Mouse (Mus musculus): ENCODE measurements around the gene Pla2g4b. TPM values are rescaled to one million over a fixed set of nuclear protein-coding genes. Genes with fewer than 3 reads are reported as not detected.

The Pla2g4b gene
- polyA plus RNA-seq, 1 experiment from 2014 or later = 1.5 TPM

DNA sequence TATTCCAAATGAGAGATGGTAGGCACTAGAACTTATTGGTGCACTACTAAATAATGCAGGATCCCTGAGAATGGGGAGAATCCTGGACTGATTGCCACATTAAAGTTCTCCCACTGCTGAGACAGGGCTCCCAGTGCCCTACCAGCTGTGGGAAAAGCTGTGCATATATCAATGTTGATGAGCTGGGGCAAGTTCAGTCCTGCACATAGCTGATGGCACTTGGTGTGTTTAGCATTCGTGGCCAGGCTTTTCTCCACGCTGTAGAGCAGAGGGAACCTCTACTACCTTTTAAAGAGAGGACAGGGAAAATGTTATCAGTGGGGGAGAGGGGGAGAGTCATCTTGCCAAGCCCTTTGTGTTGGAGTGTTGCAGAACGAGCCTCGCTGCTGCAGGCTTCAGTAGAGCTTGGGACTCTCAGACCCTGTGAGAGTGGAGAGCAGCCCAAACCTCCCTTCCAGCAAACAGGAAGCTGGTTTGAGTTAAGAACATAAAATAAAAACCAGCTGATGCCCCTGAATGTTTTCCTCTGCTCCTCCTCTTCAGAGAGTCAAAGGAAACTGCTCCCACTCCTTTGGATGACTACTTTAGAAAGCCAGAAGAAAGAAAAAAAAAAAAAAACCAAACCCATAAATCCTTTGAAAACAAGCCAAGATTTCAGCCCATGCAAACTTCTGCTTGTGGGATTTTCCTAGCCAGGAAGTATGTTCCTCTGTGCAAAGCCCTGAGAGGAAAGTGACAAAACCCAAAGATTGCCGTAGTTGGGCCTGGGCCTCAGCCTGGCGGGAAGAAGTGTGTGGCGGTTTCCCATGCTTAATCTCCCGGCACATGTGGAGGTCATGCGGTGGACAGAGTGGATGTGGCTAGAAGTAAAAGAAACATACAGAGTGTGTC, 37.6 kb upstream of the Pla2g4b start:
- Histone ChIP-seq H3K27me3 (ENCODE audit: control insufficient read depth, insufficient read depth, low read length) (no peaks in the 10 kb centered on the region), H3K4me1 (replicated peaks; ENCODE audit: control insufficient read depth, insufficient read depth, low read length) (no peaks in the 10 kb centered on the region), H3K27ac (ENCODE audit: low read depth, low read length) (0 out of 2 replicates have a peak overlapping the region, but pooled peaks have one; percentile 31), H3K9ac (ENCODE audit: low read length) (no peak overlapping the region), H3K36me3 (ENCODE audit: control insufficient read depth, insufficient read depth, low read length) (no peaks in the 10 kb centered on the region), H3K4me2 (ENCODE audit: low read depth, low read length, severe bottlenecking) (no peak overlapping the region), H3K4me3 (ENCODE audit: low read depth, low read length) (no peak overlapping the region), H3K9me3 (ENCODE audit: control insufficient read depth, low read length) (no peaks in the 10 kb centered on the region)
- no peak for DNase-seq (ENCODE audit: low spot score)
- WGBS = 71% methylated on average over 9 of the region's 9 CpGs
- no peak for ATAC-seq (replicated peaks; ENCODE audit: low FRiP score)

DNA sequence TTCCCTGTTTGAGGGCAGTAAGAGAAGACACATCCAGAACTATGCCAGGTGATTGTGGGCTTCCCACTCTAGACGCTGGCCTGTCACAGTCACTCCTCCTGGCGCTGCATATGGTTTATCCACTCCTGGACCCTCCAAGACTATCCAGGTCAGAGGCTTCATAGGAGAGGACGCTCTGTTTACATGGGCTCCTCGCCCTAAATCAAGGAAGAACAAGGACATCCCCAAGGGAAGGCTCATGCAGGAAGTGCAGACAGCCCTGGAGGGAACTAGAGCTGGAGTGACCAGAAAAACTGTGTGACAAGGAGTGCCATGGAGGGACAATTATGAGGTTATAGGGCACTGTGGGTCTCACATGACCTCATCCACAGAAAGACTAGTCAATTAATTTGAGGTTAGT, 35.9 kb upstream of the Pla2g4b start:
- Histone ChIP-seq H3K4me1 (replicated peaks; ENCODE audit: control insufficient read depth, insufficient read depth, low read length) (no peaks in the 10 kb centered on the region), H3K9me3 (ENCODE audit: control insufficient read depth, low read length) (no peaks in the 10 kb centered on the region), H3K4me3 (ENCODE audit: low read depth, low read length) (no peak overlapping the region), H3K27me3 (ENCODE audit: control insufficient read depth, insufficient read depth, low read length) (no peaks in the 10 kb centered on the region), H3K4me2 (ENCODE audit: low read depth, low read length, severe bottlenecking) (no peak overlapping the region), H3K36me3 (ENCODE audit: control insufficient read depth, insufficient read depth, low read length) (no peaks in the 10 kb centered on the region), H3K9ac (ENCODE audit: low read length) (no peak overlapping the region), H3K27ac (ENCODE audit: low read depth, low read length) (no peak overlapping the region)
- WGBS = 93% methylated on average over 4 of the region's 4 CpGs
- ATAC-seq (replicated peaks; ENCODE audit: low FRiP score) = no peak
- DNase-seq (ENCODE audit: low spot score) = no peak

DNA sequence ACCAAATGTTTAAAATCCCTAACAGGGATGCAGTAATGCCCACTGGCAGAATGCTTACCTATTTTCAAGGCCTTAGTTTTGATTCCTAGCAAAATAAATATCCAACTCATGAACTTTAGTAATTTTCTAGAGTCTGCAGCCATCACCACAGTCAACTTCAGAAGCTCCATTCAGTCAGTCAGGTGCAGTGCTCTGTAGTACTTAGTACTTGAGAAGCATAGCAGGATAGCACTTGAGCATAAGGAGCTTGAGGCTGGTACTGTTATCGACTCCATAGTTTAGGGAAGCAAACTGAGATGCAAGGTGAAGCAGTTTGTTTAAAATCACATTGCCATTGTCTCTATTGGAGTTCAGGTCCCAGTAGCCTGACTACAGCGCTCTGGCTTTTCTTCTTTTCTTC, 33.5 kb upstream of the Pla2g4b start:
- DNase-seq (ENCODE audit: low spot score) (no peak), ATAC-seq (replicated peaks; ENCODE audit: low FRiP score) (no peak)
- Histone ChIP-seq H3K4me2 (ENCODE audit: low read depth, low read length, severe bottlenecking) (no peak overlapping the region), H3K4me3 (ENCODE audit: low read depth, low read length) (no peak overlapping the region), H3K27me3 (ENCODE audit: control insufficient read depth, insufficient read depth, low read length) (no peaks in the 10 kb centered on the region), H3K4me1 (replicated peaks; ENCODE audit: control insufficient read depth, insufficient read depth, low read length) (no peaks in the 10 kb centered on the region), H3K36me3 (ENCODE audit: control insufficient read depth, insufficient read depth, low read length) (no peaks in the 10 kb centered on the region), H3K9me3 (ENCODE audit: control insufficient read depth, low read length) (no peaks in the 10 kb centered on the region), H3K9ac (ENCODE audit: low read length) (no peak overlapping the region), H3K27ac (ENCODE audit: low read depth, low read length) (no peak overlapping the region)
- WGBS = 94% methylated on average over 2 of the region's 2 CpGs

DNA sequence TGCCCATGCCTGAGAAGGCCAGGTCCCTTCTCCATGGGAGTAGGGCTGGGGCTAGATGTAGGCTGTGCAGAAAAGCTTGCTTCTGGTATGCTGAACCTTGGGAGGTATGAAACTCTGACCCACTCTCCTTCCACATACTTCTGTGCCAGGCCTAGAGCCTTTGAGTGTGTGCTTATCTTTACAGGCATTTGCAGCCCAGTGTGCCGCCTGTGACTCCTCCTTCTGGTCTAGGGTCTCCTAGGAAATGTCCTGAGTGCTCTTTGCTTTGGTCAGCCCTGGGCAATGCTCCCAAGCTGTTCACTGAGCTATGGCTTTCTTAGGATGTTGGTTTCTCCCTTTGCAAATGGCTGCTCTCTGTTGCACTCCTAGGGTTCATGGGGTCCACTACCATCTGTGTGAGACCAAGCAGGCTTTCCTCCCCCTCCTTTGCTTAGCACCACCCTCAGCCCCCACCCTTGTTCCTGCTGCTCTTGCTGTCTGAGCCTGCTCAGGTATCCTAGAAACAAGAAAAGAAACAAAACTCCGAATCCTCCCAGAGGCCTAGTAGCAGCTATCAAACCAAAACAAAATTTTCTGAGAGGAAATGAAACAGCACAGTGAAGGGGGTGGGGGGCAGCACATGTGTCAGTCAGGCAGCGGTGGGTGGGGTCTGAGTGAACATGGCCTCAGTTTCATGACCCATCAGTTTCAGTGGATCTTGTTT, 32.2 kb upstream of the Pla2g4b start:
- no peaks in the 10 kb centered on the region for H3K9me3 ChIP-seq (ENCODE audit: control insufficient read depth, low read length)
- H3K27me3 ChIP-seq (ENCODE audit: control insufficient read depth, insufficient read depth, low read length) = no peaks in the 10 kb centered on the region
- H3K27ac ChIP-seq (ENCODE audit: low read depth, low read length) = no peak overlapping the region
- no peaks in the 10 kb centered on the region for H3K36me3 ChIP-seq (ENCODE audit: control insufficient read depth, insufficient read depth, low read length)
- no peak overlapping the region for H3K4me2 ChIP-seq (ENCODE audit: low read depth, low read length, severe bottlenecking)
- WGBS = 77% methylated on average over 3 of the region's 3 CpGs
- ATAC-seq (replicated peaks; ENCODE audit: low FRiP score) (no peak), DNase-seq (ENCODE audit: low spot score) (no peak)
- no peak overlapping the region for H3K9ac ChIP-seq (ENCODE audit: low read length)
- no peaks in the 10 kb centered on the region for H3K4me1 ChIP-seq (replicated peaks; ENCODE audit: control insufficient read depth, insufficient read depth, low read length)
- H3K4me3 ChIP-seq (ENCODE audit: low read depth, low read length) = no peak overlapping the region

DNA sequence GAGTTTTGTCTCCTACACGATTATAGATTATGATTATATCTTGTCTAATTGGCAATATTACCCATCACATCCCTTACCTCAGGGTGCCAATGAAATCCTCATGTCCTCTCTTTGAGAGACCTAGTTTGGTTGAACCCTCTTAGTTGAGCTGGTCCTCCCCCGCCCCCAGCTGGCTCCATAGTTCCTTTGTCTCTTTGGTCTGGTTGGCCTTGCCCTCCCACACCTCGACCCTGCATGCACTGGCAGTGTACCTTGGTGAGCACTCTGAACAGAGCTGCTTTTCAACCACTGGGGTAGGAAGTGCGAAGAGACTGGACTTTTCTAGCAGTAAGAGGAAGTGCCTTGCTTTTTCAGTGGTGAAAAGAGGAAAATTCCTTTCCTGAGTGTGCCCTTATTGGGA, 31.3 kb upstream of the Pla2g4b start:
- H3K36me3 ChIP-seq (ENCODE audit: control insufficient read depth, insufficient read depth, low read length) = no peaks in the 10 kb centered on the region
- H3K4me1 ChIP-seq (replicated peaks; ENCODE audit: control insufficient read depth, insufficient read depth, low read length) = no peaks in the 10 kb centered on the region
- no peak overlapping the region for H3K27ac ChIP-seq (ENCODE audit: low read depth, low read length)
- no peaks in the 10 kb centered on the region for H3K27me3 ChIP-seq (ENCODE audit: control insufficient read depth, insufficient read depth, low read length)
- WGBS = 70% methylated on average over 4 of the region's 4 CpGs
- H3K9ac ChIP-seq (ENCODE audit: low read length) = no peak overlapping the region
- DNase-seq (ENCODE audit: low spot score) = no peak
- H3K9me3 ChIP-seq (ENCODE audit: control insufficient read depth, low read length) = no peaks in the 10 kb centered on the region
- no peak overlapping the region for H3K4me3 ChIP-seq (ENCODE audit: low read depth, low read length)
- no peak for ATAC-seq (replicated peaks; ENCODE audit: low FRiP score)
- H3K4me2 ChIP-seq (ENCODE audit: low read depth, low read length, severe bottlenecking) = no peak overlapping the region

DNA sequence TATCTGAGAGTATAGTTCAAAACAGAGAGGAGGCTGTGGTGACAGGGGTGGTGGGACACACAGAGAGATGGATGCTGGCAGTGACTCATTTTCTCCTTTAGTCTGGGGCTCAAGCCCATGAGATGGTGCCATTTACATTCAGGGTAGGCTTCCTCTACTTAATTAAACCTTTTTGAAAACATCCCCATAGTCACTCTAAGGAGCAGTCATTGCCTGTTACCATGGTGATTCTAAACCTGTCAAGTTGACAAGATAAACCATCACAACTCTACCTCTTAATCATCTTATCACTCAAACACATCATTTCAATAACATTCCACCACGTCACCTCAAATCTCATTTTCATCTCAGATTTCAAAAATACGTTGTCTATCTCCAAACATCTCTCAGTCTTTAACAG, 29.2 kb upstream of the Pla2g4b start:
- H3K36me3 ChIP-seq (ENCODE audit: control insufficient read depth, insufficient read depth, low read length) = no peaks in the 10 kb centered on the region
- no peak overlapping the region for H3K27ac ChIP-seq (ENCODE audit: low read depth, low read length)
- no peak for DNase-seq (ENCODE audit: low spot score)
- no peak overlapping the region for H3K4me3 ChIP-seq (ENCODE audit: low read depth, low read length)
- no peak for ATAC-seq (replicated peaks; ENCODE audit: low FRiP score)
- no peaks in the 10 kb centered on the region for H3K4me1 ChIP-seq (replicated peaks; ENCODE audit: control insufficient read depth, insufficient read depth, low read length)
- H3K4me2 ChIP-seq (ENCODE audit: low read depth, low read length, severe bottlenecking) = no peak overlapping the region
- no peaks in the 10 kb centered on the region for H3K27me3 ChIP-seq (ENCODE audit: control insufficient read depth, insufficient read depth, low read length)
- 79% methylated on average over 2 of the region's 2 CpGs for WGBS
- no peaks in the 10 kb centered on the region for H3K9me3 ChIP-seq (ENCODE audit: control insufficient read depth, low read length)
- H3K9ac ChIP-seq (ENCODE audit: low read length) = no peak overlapping the region

DNA sequence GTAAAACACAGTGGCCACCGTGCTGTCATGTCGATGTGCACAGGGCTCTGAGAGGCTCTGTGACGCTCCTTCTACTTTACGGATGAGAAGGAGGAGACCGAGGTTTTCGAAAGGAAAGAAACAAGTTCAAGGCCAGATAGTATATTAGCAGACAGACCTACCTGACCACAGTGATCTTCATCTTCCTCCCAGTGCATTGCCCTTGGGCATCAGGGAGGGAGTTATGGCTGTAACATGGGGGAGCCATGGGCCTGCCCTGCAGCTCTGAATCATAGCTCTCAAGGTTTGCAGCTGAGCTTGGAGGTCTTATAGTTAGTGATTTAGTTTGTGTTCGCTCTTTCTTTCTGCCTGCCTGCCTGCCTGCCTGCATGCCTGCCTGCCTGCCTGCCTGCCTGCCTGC, 26.5 kb upstream of the Pla2g4b start:
- Histone ChIP-seq H3K36me3 (ENCODE audit: control insufficient read depth, insufficient read depth, low read length) (no peaks in the 10 kb centered on the region), H3K27me3 (ENCODE audit: control insufficient read depth, insufficient read depth, low read length) (no peaks in the 10 kb centered on the region), H3K4me2 (ENCODE audit: low read depth, low read length, severe bottlenecking) (no peak overlapping the region), H3K9me3 (ENCODE audit: control insufficient read depth, low read length) (no peaks in the 10 kb centered on the region), H3K27ac (ENCODE audit: low read depth, low read length) (no peak overlapping the region), H3K9ac (ENCODE audit: low read length) (no peak overlapping the region), H3K4me1 (replicated peaks; ENCODE audit: control insufficient read depth, insufficient read depth, low read length) (no peaks in the 10 kb centered on the region), H3K4me3 (ENCODE audit: low read depth, low read length) (no peak overlapping the region)
- WGBS = 93% methylated on average over 7 of the region's 7 CpGs
- ATAC-seq (replicated peaks; ENCODE audit: low FRiP score) (no peak), DNase-seq (ENCODE audit: low spot score) (no peak)

DNA sequence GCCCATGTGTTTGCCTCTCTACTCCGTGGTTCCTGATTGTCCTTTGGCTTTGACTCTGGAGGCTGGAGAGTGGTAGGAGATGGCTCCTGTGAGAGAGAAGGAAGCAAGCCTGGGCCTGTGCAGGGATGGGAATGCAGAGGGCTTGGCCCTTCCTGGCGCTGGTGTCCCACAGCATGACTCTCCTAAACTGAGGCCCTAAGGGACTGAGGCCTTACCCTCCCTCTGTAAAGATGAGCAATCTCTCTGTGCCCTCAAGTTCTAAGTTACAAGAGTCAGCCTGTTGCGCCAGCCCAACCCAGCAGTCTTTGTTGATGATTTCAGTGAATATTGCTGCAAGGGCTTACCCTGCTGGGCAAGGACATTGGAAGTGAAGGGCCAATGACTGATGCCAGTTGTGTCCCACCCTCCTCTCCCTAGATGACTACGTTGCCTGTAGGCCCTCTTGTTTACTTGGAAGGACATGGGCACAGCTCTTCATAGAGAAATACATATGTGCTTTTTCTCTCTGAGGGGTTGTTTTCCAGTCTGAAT, 25.5 kb upstream of the Pla2g4b start:
- no peak overlapping the region for H3K27ac ChIP-seq (ENCODE audit: low read depth, low read length)
- 81% methylated on average over 4 of the region's 4 CpGs for WGBS

More for the DNA sequence above, 25.5 kb upstream of the Pla2g4b start:
- H3K9ac ChIP-seq (ENCODE audit: low read length) = no peak overlapping the region
- DNase-seq (ENCODE audit: low spot score) (no peak), ATAC-seq (replicated peaks; ENCODE audit: low FRiP score) (no peak)
- H3K4me2 ChIP-seq (ENCODE audit: low read depth, low read length, severe bottlenecking) = no peak overlapping the region
- no peaks in the 10 kb centered on the region for H3K4me1 ChIP-seq (replicated peaks; ENCODE audit: control insufficient read depth, insufficient read depth, low read length)
- no peaks in the 10 kb centered on the region for H3K36me3 ChIP-seq (ENCODE audit: control insufficient read depth, insufficient read depth, low read length)
- H3K4me3 ChIP-seq (ENCODE audit: low read depth, low read length) = no peak overlapping the region
- no peaks in the 10 kb centered on the region for H3K9me3 ChIP-seq (ENCODE audit: control insufficient read depth, low read length)
- H3K27me3 ChIP-seq (ENCODE audit: control insufficient read depth, insufficient read depth, low read length) = no peaks in the 10 kb centered on the region
